Mouse (Mus musculus) embryonic facial prominence, embryonic 15.5 days (tissue): ENCODE measurements at regions not wholly inside any gene's neighbourhood (a gene's known extent, or its start where the extent isn't known, plus 50 kb on each side); places are given as distances from the start of the nearest gene placed in this dataset.

Source experiments
- ATAC-seq: fragments of 200-750 bp; cut with Nextera tagmentation; 2 replicates; pipeline ENCODE4 v1.8.0; 2017; ENCODE audit warnings: low read depth, moderate TSS enrichment; ENCODE audit not compliant: insufficient number of reproducible peaks, low FRiP score, low TSS enrichment
- H3K27ac ChIP-seq: fragments of 300-500 bp; sonication (generic); replicated peaks from 2 replicates; pipeline ENCODE4 v1.5.1; 2015; ENCODE audit warnings: mild to moderate bottlenecking, inconsistent platforms
- H3K27me3 ChIP-seq: fragments of 300-500 bp; sonication (generic); 2 replicates; pipeline ENCODE4 v1.6.1; 2015; ENCODE audit warnings: inconsistent platforms
- H3K36me3 ChIP-seq: fragments of 300-500 bp; sonication (generic); 2 replicates; pipeline ENCODE4 v1.6.1; 2015; ENCODE audit warnings: mild to moderate bottlenecking, inconsistent platforms
- H3K4me1 ChIP-seq: fragments of 300-500 bp; sonication (generic); 2 replicates; pipeline ENCODE4 v1.6.1; 2015; ENCODE audit warnings: inconsistent platforms
- H3K4me2 ChIP-seq: fragments of 300-500 bp; sonication (generic); replicated peaks from 2 replicates; pipeline ENCODE4 v1.6.1; 2015; ENCODE audit warnings: mild to moderate bottlenecking, inconsistent platforms
- H3K4me3 ChIP-seq: fragments of 300-500 bp; sonication (generic); replicated peaks from 2 replicates; pipeline ENCODE4 v1.5.1; 2015; ENCODE audit warnings: mild to moderate bottlenecking, inconsistent platforms
- H3K9ac ChIP-seq: fragments of 300-500 bp; sonication (generic); 2 replicates; pipeline ENCODE4 v1.6.1; 2015; ENCODE audit warnings: inconsistent platforms
- H3K9me3 ChIP-seq: fragments of 300-500 bp; sonication (generic); replicated peaks from 2 replicates; pipeline ENCODE4 v1.6.1; 2016; ENCODE audit warnings: inconsistent platforms
- WGBS: fragments of 180-500 bp; shearing (Covaris S2); methylation state at CpG from one replicate; pipeline ENCODE4 v1.1.7; 2015; 5-methylcytosine and 5-hydroxymethylcytosine counted together

DNA sequence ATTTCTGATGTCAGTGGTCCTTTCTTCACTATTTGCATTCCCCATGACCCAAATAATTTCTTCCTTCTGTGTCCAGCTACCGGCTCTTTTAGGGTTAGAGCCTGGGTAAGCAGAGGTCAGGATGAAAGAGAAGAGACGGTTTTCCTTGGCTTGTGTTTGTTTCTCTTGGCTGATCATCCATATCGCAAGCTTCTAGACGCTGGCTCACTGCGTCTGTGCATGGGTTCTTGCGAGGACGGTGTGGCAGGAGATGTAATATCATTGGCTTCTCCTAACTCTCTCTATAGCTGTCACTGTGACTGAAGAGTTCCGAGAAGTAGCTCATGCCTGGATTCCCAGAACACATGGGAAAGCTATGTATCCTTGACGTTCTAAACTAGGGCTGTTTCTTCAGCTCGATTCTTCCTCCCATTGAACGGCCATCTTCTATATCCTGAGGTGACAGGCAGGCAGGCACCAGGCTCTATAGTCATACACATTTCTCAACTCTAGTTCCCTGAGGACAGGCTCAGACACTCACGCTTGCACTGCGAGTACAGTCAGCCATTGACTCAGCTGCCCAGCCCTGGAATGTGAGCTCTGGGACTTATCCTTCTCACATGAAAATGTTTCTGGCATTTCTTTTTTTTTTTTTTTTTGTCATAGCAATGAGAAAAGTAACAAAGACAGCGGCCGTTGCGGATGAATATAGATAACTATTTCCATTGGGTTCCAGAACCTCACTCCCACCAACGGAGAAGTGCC is 85.0 kb downstream of the Bach1 start:
- no peak for ATAC-seq

DNA sequence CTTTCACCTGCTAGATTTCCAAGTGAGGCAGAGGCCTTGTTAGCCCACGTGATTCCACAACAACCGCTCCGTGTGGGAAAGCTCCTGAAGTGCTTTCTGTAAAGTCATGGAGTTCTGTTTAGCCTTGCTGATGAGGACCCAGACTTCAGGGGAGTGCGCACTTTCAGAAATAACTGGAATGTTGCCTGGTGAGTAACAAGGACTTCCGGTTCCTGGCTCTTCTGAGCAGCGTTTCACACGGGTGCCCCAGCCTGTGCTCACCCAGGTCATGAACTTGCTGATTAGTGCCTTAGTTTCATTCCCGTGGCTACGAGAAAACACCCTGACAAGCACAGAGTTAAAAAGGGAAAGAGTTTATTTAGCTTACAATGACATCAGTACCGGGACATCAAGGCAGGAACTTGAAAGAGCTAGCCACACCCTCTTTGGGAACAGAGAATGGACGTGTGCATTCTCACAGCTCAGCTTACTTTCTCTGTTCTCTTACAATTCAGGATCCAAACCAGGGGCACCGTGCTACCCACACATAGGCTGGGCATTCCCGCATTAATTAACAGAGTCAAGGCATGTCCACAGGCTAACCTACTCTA is 85.8 kb downstream of the Bach1 start:
- 53% methylated on average over 13 of the region's 13 CpGs for WGBS
- Histone ChIP-seq H3K4me3 (no peak overlapping the region), H3K27ac (peak overlapping the region; percentile 48; the same call in 1 of the 2 replicates), H3K9ac (no peak overlapping the region), H3K4me1 (peaks cover 4% of the 10 kb centered on the region; the same call in 1 of the 2 replicates), H3K4me2 (no peak overlapping the region), H3K9me3 (no peaks in the 10 kb centered on the region), H3K27me3 (no peaks in the 10 kb centered on the region), H3K36me3 (no peaks in the 10 kb centered on the region)
- no peak; the same call in 1 of the 2 replicates for ATAC-seq

More for the DNA sequence above, 85.0 kb downstream of the Bach1 start:
- WGBS = 63% methylated on average over 17 of the region's 17 CpGs
- no peak overlapping the region for H3K4me3 ChIP-seq
- peaks cover 4% of the 10 kb centered on the region; the same call in 1 of the 2 replicates for H3K4me1 ChIP-seq
- H3K27ac ChIP-seq = 0 out of 2 replicates have a peak overlapping the region, but pooled peaks have one; percentile 48
- H3K27me3 ChIP-seq = no peaks in the 10 kb centered on the region
- no peak overlapping the region for H3K4me2 ChIP-seq
- no peaks in the 10 kb centered on the region for H3K9me3 ChIP-seq
- no peaks in the 10 kb centered on the region for H3K36me3 ChIP-seq
- no peak overlapping the region for H3K9ac ChIP-seq

GRCm38 (mm10) chr16:87789539-87789938 is 90.8 kb downstream of the Bach1 start:
- no peaks in the 10 kb centered on the region for H3K36me3 ChIP-seq
- peaks cover under 1% of the 10 kb centered on the region; the same call in 1 of the 2 replicates for H3K4me1 ChIP-seq
- no peaks in the 10 kb centered on the region for H3K27me3 ChIP-seq
- H3K9ac ChIP-seq = no peak overlapping the region
- no peaks in the 10 kb centered on the region for H3K9me3 ChIP-seq
- H3K27ac ChIP-seq = no peak overlapping the region
- no peak overlapping the region for H3K4me2 ChIP-seq
- ATAC-seq = no peak
- H3K4me3 ChIP-seq = no peak overlapping the region
- 92% methylated on average over 10 of the region's 10 CpGs for WGBS

GRCm38 (mm10) chr16:87789957-87790356 is 91.2 kb downstream of the Bach1 start:
- no peak overlapping the region for H3K4me2 ChIP-seq
- no peaks in the 10 kb centered on the region for H3K9me3 ChIP-seq
- H3K27me3 ChIP-seq = no peaks in the 10 kb centered on the region
- no peak overlapping the region for H3K27ac ChIP-seq
- H3K36me3 ChIP-seq = no peaks in the 10 kb centered on the region
- no peak for ATAC-seq
- no peak overlapping the region for H3K4me3 ChIP-seq
- H3K4me1 ChIP-seq = no peaks in the 10 kb centered on the region
- H3K9ac ChIP-seq = no peak overlapping the region
- WGBS = 77% methylated on average over 6 of the region's 6 CpGs

- no peak overlapping the region for H3K9ac ChIP-seq
- H3K4me1 ChIP-seq = peaks cover 9% of the 10 kb centered on the region; the same call in 1 of the 2 replicates
- no peaks in the 10 kb centered on the region for H3K9me3 ChIP-seq
- H3K27me3 ChIP-seq = no peaks in the 10 kb centered on the region
- peak overlapping the region; percentile 65 for H3K4me2 ChIP-seq
- H3K27ac ChIP-seq = no peak overlapping the region
- no peaks in the 10 kb centered on the region for H3K36me3 ChIP-seq
- ATAC-seq = peak; percentile 60; the same call in 1 of the 2 replicates
- peak overlapping the region; percentile 35 for H3K4me3 ChIP-seq
- WGBS = 5% methylated on average over 20 of the region's 20 CpGs
Observed at GRCm38 (mm10) chr16:87796514-87797248, 97.9 kb downstream of the Bach1 start.

DNA sequence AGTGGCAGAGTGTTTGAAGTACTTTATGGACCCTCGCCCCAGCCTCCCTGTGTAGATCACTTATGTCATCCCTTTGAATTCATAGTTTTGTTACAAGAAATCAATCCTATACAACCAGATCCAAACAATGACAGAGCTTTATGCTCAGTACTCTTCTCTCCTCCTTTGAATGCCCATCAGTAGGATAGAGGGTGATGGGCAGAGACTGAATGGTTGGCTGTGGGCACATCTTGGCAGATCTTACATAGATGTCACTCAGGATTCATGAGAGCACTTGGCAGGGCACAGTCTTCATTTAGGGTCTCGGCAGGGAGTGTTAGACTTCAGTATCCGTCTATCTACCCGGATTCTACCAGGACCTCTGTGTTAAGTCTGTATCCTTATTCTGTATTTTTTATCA is 103.6 kb downstream of the Bach1 start:
- no peak for ATAC-seq
- Histone ChIP-seq H3K27me3 (no peaks in the 10 kb centered on the region), H3K4me3 (no peak overlapping the region), H3K4me1 (peaks cover under 1% of the 10 kb centered on the region; the same call in 1 of the 2 replicates), H3K9ac (no peak overlapping the region), H3K4me2 (no peak overlapping the region), H3K36me3 (no peaks in the 10 kb centered on the region), H3K9me3 (no peaks in the 10 kb centered on the region), H3K27ac (no peak overlapping the region)
- 89% methylated on average over 4 of the region's 4 CpGs for WGBS

GRCm38 (mm10) chr16:87817590-87817989 is 118.8 kb downstream of the Bach1 start:
- Histone ChIP-seq H3K27ac (no peak overlapping the region), H3K4me2 (no peak overlapping the region), H3K4me1 (0 out of 2 replicates have a peak, but pooled peaks cover 3% of the 10 kb centered on the region), H3K9ac (no peak overlapping the region), H3K36me3 (no peaks in the 10 kb centered on the region), H3K9me3 (no peaks in the 10 kb centered on the region), H3K4me3 (no peak overlapping the region), H3K27me3 (no peaks in the 10 kb centered on the region)
- WGBS = 52% methylated on average over 8 of the region's 8 CpGs
- ATAC-seq = no peak

GRCm38 (mm10) chr16:87834296-87834695 is 135.6 kb downstream of the Bach1 start:
- Histone ChIP-seq H3K4me3 (no peak overlapping the region), H3K4me2 (no peak overlapping the region), H3K27me3 (no peaks in the 10 kb centered on the region), H3K4me1 (no peaks in the 10 kb centered on the region), H3K9me3 (no peaks in the 10 kb centered on the region), H3K27ac (no peak overlapping the region), H3K36me3 (no peaks in the 10 kb centered on the region), H3K9ac (no peak overlapping the region)
- no peak for ATAC-seq
- 44% methylated on average over 7 of the region's 7 CpGs for WGBS

GRCm38 (mm10) chr16:87840949-87841546 is 142.3 kb downstream of the Bach1 start:
- Histone ChIP-seq H3K9ac (no peak overlapping the region), H3K9me3 (no peaks in the 10 kb centered on the region), H3K4me2 (0 out of 2 replicates have a peak overlapping the region, but pooled peaks have one; percentile 28), H3K4me3 (no peak overlapping the region), H3K4me1 (no peaks in the 10 kb centered on the region), H3K36me3 (no peaks in the 10 kb centered on the region), H3K27me3 (no peaks in the 10 kb centered on the region; the same call in 1 of the 2 replicates), H3K27ac (no peak overlapping the region)
- peak; percentile 69; the same call in 1 of the 2 replicates for ATAC-seq
- WGBS = 8% methylated on average over 16 of the region's 16 CpGs
